9 mouse cellular contexts compared by ENCODE assay signal in genomic region chr7:65388243-65389013, GRCm38 (mm10).
DNase-seq lines count a peak whose midpoint lies in the region; ATAC-seq lines count a peak whose summit lies in the region.
"Had no signal": no experiment of that assay in that cellular context is flagged by ENCODE, and none has a peak within 500 bp of the region (broad histone marks: within the 10 kb centered on the region; RNA-seq: fewer than 3 reads in every experiment).

No protein-coding gene starts in this region.

- no peaks in the 10 kb centered on the region for H3K36me3 ChIP-seq in kidney, embryonic 15.5 days
- H3K36me3 ChIP-seq in heart, embryonic 14.5 days (ENCODE audit: control insufficient read depth, insufficient read depth, low read length): no peaks in the 10 kb centered on the region
- H3K36me3 ChIP-seq: neural tube, embryonic 12.5 days had no signal

- H3K4me3 ChIP-seq in kidney, embryonic 15.5 days (replicated peaks): no peak overlapping the region
- no peak overlapping the region for H3K4me3 ChIP-seq in heart, embryonic 14.5 days (ENCODE audit: control insufficient read depth in 1 of 2, insufficient read depth in 1 of 2, low read depth in 1 of 2, low read length in 2 of 2)
- H3K4me3 ChIP-seq: neural tube, embryonic 12.5 days had no signal

- no peaks in the 10 kb centered on the region for H3K27me3 ChIP-seq in kidney, embryonic 15.5 days
- no peaks in the 10 kb centered on the region for H3K27me3 ChIP-seq in heart, embryonic 14.5 days (ENCODE audit: control insufficient read depth, insufficient read depth, low read length)
- H3K27me3 ChIP-seq: neural tube, embryonic 12.5 days had no signal

- DNase-seq in kidney, postnatal 14 days: peak; percentile 40
- peak; percentile 17 for DNase-seq in cerebellum, adult 9-11 months
- peak; percentile 78 for DNase-seq in lung, postnatal 25 days (ENCODE audit: low spot score)
- no peak for DNase-seq in adrenal gland, adult 18-20 months (ENCODE audit: low spot score in 2 of 2)
- DNase-seq in gastrocnemius, postnatal 4 days (ENCODE audit: low spot score in 2 of 2): no peak

- ATAC-seq in kidney, embryonic 15.5 days (replicated peaks; ENCODE audit: low FRiP score): no peak
- peak; percentile 73; the same call in 1 of the 2 replicates for ATAC-seq in heart, embryonic 14.5 days (ENCODE audit: insufficient number of reproducible peaks, insufficient read depth, low FRiP score, low read depth)
- ATAC-seq in CD4-positive, CD25-positive, alpha-beta regulatory T cell, adult 4 months: no peak

- WGBS in kidney, embryonic 15.5 days: 83% methylated on average over 8 of the region's 8 CpGs
- WGBS in heart, embryonic 14.5 days: 61% methylated on average over 8 of the region's 8 CpGs

- no peak overlapping the region for H3K27ac ChIP-seq in kidney, embryonic 15.5 days
- peak overlapping the region; percentile 68 to 75 for H3K27ac ChIP-seq in heart, embryonic 14.5 days (replicated peaks in 1 of 2; ENCODE audit: control insufficient read depth in 1 of 2, insufficient read depth in 1 of 2, low read depth in 2 of 2, low read length in 2 of 2)
- H3K27ac ChIP-seq: neural tube, embryonic 12.5 days had no signal

- peaks cover 11% of the 10 kb centered on the region for H3K4me1 ChIP-seq in kidney, embryonic 15.5 days
- peaks cover 8 to 12% of the 10 kb centered on the region in 2 experiments for H3K4me1 ChIP-seq in heart, embryonic 14.5 days (ENCODE audit: control insufficient read depth in 2 of 2, insufficient read depth in 2 of 2, low read length in 2 of 2)

- no peak overlapping the region for H3K9ac ChIP-seq in kidney, embryonic 15.5 days
- H3K9ac ChIP-seq in heart, embryonic 14.5 days (ENCODE audit: low read length): no peak overlapping the region
- H3K9ac ChIP-seq: neural tube, embryonic 12.5 days had no signal

- H3K4me2 ChIP-seq in kidney, embryonic 15.5 days: no peak overlapping the region
- H3K4me2 ChIP-seq in heart, embryonic 14.5 days (ENCODE audit: low read length): 0 out of 2 replicates have a peak overlapping the region, but pooled peaks have one; percentile 2
- H3K4me2 ChIP-seq: neural tube, embryonic 12.5 days had no signal

- no peaks in the 10 kb centered on the region for H3K9me3 ChIP-seq in kidney, embryonic 15.5 days (replicated peaks)
- H3K9me3 ChIP-seq in heart, embryonic 14.5 days (ENCODE audit: control insufficient read depth, low read length): no peaks in the 10 kb centered on the region
- H3K9me3 ChIP-seq: neural tube, embryonic 12.5 days had no signal

Comparison
In these comparisons a context has a peak if more than half of its experiments do, and no peak if none do; other contexts are left out.
1. DNase-seq: peak in kidney, postnatal 14 days (single experiment), cerebellum, adult 9-11 months (single experiment) and lung, postnatal 25 days (single experiment); none in adrenal gland, adult 18-20 months (0 of 2) and gastrocnemius, postnatal 4 days (0 of 2).